Mouse (Mus musculus) G1E (cell line): ENCODE results near the gene Baz1a.

Source experiments
- CTCF ChIP-seq: IDR thresholded peaks from 2 replicates; pipeline ENCODE4 v1.5.1; 2012; ENCODE audit warnings: low read depth, low read length, inconsistent platforms, mixed read lengths
- GATA2 ChIP-seq: IDR thresholded peaks from 2 replicates; pipeline ENCODE4 v1.6.1; 2012; ENCODE audit warnings: low read depth, low read length, inconsistent platforms, borderline replicate concordance

DNA sequence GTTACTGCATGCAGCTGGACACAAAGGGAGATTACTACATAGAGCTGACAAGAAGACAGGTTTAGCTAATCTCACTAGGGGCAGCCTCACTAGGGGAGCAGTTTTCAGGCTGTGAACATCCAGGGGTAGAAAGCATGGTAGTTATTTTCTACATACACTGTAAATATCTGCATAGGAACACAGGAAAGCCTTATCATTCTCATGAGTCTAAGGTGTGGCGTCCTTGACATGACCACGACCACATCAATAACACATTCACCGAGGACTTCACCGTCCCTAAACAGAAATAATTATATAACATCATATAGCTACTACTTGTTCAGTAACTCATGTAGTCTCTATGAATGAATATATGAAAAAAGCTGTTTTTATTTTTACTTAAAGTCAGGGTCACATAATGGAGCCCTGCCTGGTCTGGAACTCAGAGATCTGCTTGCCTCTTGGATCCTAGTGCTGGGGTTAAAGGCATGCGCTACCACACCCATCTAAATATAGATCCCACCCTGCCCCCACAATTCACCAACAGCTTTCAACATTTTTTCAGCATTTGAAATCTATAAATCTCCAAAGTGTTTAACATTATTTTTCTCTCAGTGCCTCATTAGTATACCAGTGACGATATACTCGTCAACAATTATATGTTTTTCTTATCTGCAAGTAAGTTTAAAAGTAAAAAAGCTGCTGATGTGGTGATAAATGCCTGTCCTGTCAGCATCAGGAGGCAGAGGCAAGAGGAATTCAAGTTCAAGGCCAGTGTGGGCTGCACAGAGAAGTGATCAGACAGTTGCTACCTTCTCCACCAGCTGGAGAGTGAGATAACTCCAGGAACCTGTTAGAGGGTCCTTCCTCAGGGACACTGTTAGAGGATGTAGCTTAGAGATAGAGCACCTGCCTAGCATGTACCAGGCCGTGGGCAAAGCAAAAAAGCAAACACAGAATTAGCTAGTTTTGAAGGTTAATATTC, 37.3 kb upstream of the Baz1a start:
- TF ChIP-seq CTCF: no peak
- peak; percentile 90; the same call in 1 of the 2 replicates for TF ChIP-seq GATA2
